Mouse (Mus musculus) stomach, embryonic 16.5 days (tissue): Measurements from ENCODE around the gene Notch2. TPM values are rescaled to one million over a fixed set of nuclear protein-coding genes. Genes with fewer than 3 reads are reported as not detected.

ENCODE experiments used
- ATAC-seq: fragments of 200-750 bp; cut with Nextera tagmentation; 2 replicates; pipeline ENCODE4 v1.8.0; 2017; ENCODE audit warnings: moderate number of reproducible peaks, moderate TSS enrichment; ENCODE audit not compliant: insufficient read depth, low FRiP score
- H3K27ac ChIP-seq: fragments of 300-500 bp; sonication (generic); 2 replicates; pipeline ENCODE4 v1.5.1; 2014; ENCODE audit warnings: low read length
- H3K27me3 ChIP-seq: fragments of 300-500 bp; sonication (generic); 2 replicates; pipeline ENCODE4 v1.6.1; 2014; ENCODE audit warnings: low read length, control low read depth, mixed read lengths; ENCODE audit not compliant: control insufficient read depth, insufficient read depth
- H3K36me3 ChIP-seq: fragments of 300-500 bp; sonication (generic); 2 replicates; pipeline ENCODE4 v1.6.1; 2014; ENCODE audit warnings: low read length; ENCODE audit not compliant: control insufficient read depth, insufficient read depth
- H3K4me1 ChIP-seq: fragments of 300-500 bp; sonication (generic); 2 replicates; pipeline ENCODE4 v1.6.1; 2014; ENCODE audit warnings: low read length, control low read depth, mixed read lengths; ENCODE audit not compliant: control insufficient read depth, insufficient read depth
- H3K4me2 ChIP-seq: fragments of 300-500 bp; sonication (generic); 2 replicates; pipeline ENCODE4 v1.6.1; 2014; ENCODE audit warnings: low read depth, low read length, mixed read lengths
- H3K4me3 ChIP-seq: fragments of 300-500 bp; sonication (generic); replicated peaks from 2 replicates; pipeline ENCODE4 v1.5.1; 2014; ENCODE audit warnings: mild to moderate bottlenecking, low read length
- H3K9ac ChIP-seq: fragments of 300-500 bp; sonication (generic); 2 replicates; pipeline ENCODE4 v1.6.1; 2014; ENCODE audit warnings: low read length
- H3K9me3 ChIP-seq: fragments of 300-500 bp; sonication (generic); replicated peaks from 2 replicates; pipeline ENCODE4 v1.6.1; 2016; ENCODE audit warnings: low read length, control low read depth; ENCODE audit not compliant: control insufficient read depth
- WGBS: fragments of 180-500 bp; shearing (Covaris S2); extraction: QIAGEN DNeasy Blood & Tissue Kit; methylation state at CpG from one replicate; pipeline ENCODE4 v1.1.7; 2014; 5-methylcytosine and 5-hydroxymethylcytosine counted together
- polyA plus RNA-seq: library from polyadenylated mRNA; unstranded; fragments of >200 nt; fragmentation: Nextera tagmentation; extraction: Ambion mirVana; gene quantifications from 2 replicates; pipeline ENCODE4 v1.2.1, GENCODE M21; 2015

Notch2 gene
- polyA plus RNA-seq, 1 experiment from 2014 or later, result 23.6 TPM

GRCm38 (mm10) chr3:98101541-98101940 lies 88.2 kb downstream of the Notch2 start:
- no peak for ATAC-seq
- Histone ChIP-seq H3K4me1 (0 out of 2 replicates have a peak, but pooled peaks cover 6% of the 10 kb centered on the region), H3K9ac (no peak overlapping the region), H3K4me2 (no peak overlapping the region), H3K27me3 (no peaks in the 10 kb centered on the region), H3K27ac (no peak overlapping the region), H3K4me3 (no peak overlapping the region), H3K9me3 (peaks cover 10% of the 10 kb centered on the region), H3K36me3 (peaks cover 54% of the 10 kb centered on the region)
- WGBS, result 79% methylated on average over 10 of the region's 10 CpGs

GRCm38 (mm10) chr3:98104851-98105471 lies 91.6 kb downstream of the Notch2 start:
- Histone ChIP-seq H3K9ac (no peak overlapping the region), H3K27me3 (no peaks in the 10 kb centered on the region), H3K4me2 (no peak overlapping the region), H3K36me3 (peaks cover 62% of the 10 kb centered on the region), H3K27ac (no peak overlapping the region), H3K4me1 (peaks cover 13% of the 10 kb centered on the region; the same call in 1 of the 2 replicates), H3K9me3 (peaks cover 10% of the 10 kb centered on the region), H3K4me3 (no peak overlapping the region)
- ATAC-seq, result no peak
- WGBS, result 57% methylated on average over 9 of the region's 9 CpGs

GRCm38 (mm10) chr3:98105496-98105895 lies 92.2 kb downstream of the Notch2 start:
- Histone ChIP-seq H3K9ac (no peak overlapping the region), H3K9me3 (peaks cover 10% of the 10 kb centered on the region), H3K4me3 (no peak overlapping the region), H3K27ac (no peak overlapping the region), H3K36me3 (peaks cover 56% of the 10 kb centered on the region), H3K4me2 (no peak overlapping the region), H3K4me1 (peaks cover 13% of the 10 kb centered on the region; the same call in 1 of the 2 replicates), H3K27me3 (no peaks in the 10 kb centered on the region)
- WGBS, result 83% methylated on average over 6 of the region's 6 CpGs
- ATAC-seq, result no peak

GRCm38 (mm10) chr3:98106115-98106514 lies 92.8 kb downstream of the Notch2 start:
- Histone ChIP-seq H3K27ac (no peak overlapping the region), H3K27me3 (no peaks in the 10 kb centered on the region), H3K4me2 (no peak overlapping the region), H3K9ac (no peak overlapping the region), H3K36me3 (peaks cover 52% of the 10 kb centered on the region), H3K4me1 (peaks cover 13% of the 10 kb centered on the region; the same call in 1 of the 2 replicates), H3K4me3 (no peak overlapping the region), H3K9me3 (peaks cover 10% of the 10 kb centered on the region)
- 68% methylated on average over 4 of the region's 4 CpGs for WGBS
- no peak for ATAC-seq

GRCm38 (mm10) chr3:98106590-98107313 lies 93.4 kb downstream of the Notch2 start:
- Histone ChIP-seq H3K4me1 (peaks cover 13% of the 10 kb centered on the region; the same call in 1 of the 2 replicates), H3K4me3 (no peak overlapping the region), H3K27me3 (no peaks in the 10 kb centered on the region), H3K4me2 (no peak overlapping the region), H3K27ac (no peak overlapping the region), H3K9me3 (peaks cover 10% of the 10 kb centered on the region), H3K36me3 (peaks cover 52% of the 10 kb centered on the region), H3K9ac (no peak overlapping the region)
- no peak for ATAC-seq
- 87% methylated on average over 12 of the region's 12 CpGs for WGBS

- peaks cover 13% of the 10 kb centered on the region; the same call in 1 of the 2 replicates for H3K4me1 ChIP-seq
- H3K9me3 ChIP-seq, result no peaks in the 10 kb centered on the region
- H3K4me2 ChIP-seq, result no peak overlapping the region
- H3K4me3 ChIP-seq, result no peak overlapping the region
- no peaks in the 10 kb centered on the region for H3K27me3 ChIP-seq
- no peak for ATAC-seq
- WGBS, result 39% methylated on average over 4 of the region's 4 CpGs
- no peak overlapping the region; the same call in 1 of the 2 replicates for H3K27ac ChIP-seq
- H3K36me3 ChIP-seq, result peaks cover 49% of the 10 kb centered on the region
- no peak overlapping the region for H3K9ac ChIP-seq
Measured at GRCm38 (mm10) chr3:98108416-98108815, 95.1 kb downstream of the Notch2 start.

GRCm38 (mm10) chr3:98108866-98109265 lies 95.5 kb downstream of the Notch2 start:
- H3K4me1 ChIP-seq, result peaks cover 13% of the 10 kb centered on the region; the same call in 1 of the 2 replicates

GRCm38 (mm10) chr3:98110610-98111009 lies 97.3 kb downstream of the Notch2 start:
- Histone ChIP-seq H3K36me3 (peaks cover 45% of the 10 kb centered on the region), H3K4me1 (peaks cover 6% of the 10 kb centered on the region; the same call in 1 of the 2 replicates), H3K4me2 (no peak overlapping the region), H3K27ac (no peak overlapping the region), H3K4me3 (no peak overlapping the region), H3K9ac (no peak overlapping the region), H3K9me3 (no peaks in the 10 kb centered on the region), H3K27me3 (no peaks in the 10 kb centered on the region)
- 92% methylated on average over 4 of the region's 4 CpGs for WGBS
- no peak for ATAC-seq

More at GRCm38 (mm10) chr3:98108866-98109265, 95.5 kb downstream of the Notch2 start:
- Histone ChIP-seq H3K27ac (no peak overlapping the region), H3K9ac (no peak overlapping the region), H3K9me3 (no peaks in the 10 kb centered on the region), H3K4me2 (no peak overlapping the region), H3K27me3 (no peaks in the 10 kb centered on the region), H3K4me3 (no peak overlapping the region), H3K36me3 (peaks cover 48% of the 10 kb centered on the region)
- ATAC-seq, result no peak
- 65% methylated on average over 3 of the region's 3 CpGs for WGBS

- no peak for ATAC-seq
- Histone ChIP-seq H3K9ac (no peak overlapping the region), H3K4me1 (no peaks in the 10 kb centered on the region), H3K36me3 (peaks cover 45% of the 10 kb centered on the region), H3K27me3 (no peaks in the 10 kb centered on the region), H3K4me3 (no peak overlapping the region), H3K9me3 (no peaks in the 10 kb centered on the region), H3K27ac (no peak overlapping the region), H3K4me2 (no peak overlapping the region)
- 86% methylated on average over 3 of the region's 3 CpGs for WGBS
Measured at GRCm38 (mm10) chr3:98118252-98118651, 104.9 kb downstream of the Notch2 start.
